Mouse (Mus musculus): ENCODE measurements at regions not wholly inside any gene's neighbourhood (a gene's known extent, or its start where the extent isn't known, plus 50 kb on each side); places are given as distances from the start of the nearest gene placed in this dataset.

- Histone ChIP-seq H3K4me1 (no peaks in the 10 kb centered on the region), H3K36me3 (replicated peaks) (no peaks in the 10 kb centered on the region), H3K9me3 (no peaks in the 10 kb centered on the region), H3K27ac (no peak overlapping the region), H3K27me3 (ENCODE audit: poor library complexity, severe bottlenecking) (no peaks in the 10 kb centered on the region), H3K4me3 (no peak overlapping the region)
- no peak for DNase-seq (ENCODE audit: extremely low spot score, low spot score)
- 53% methylated on average over 4 of the region's 4 CpGs for WGBS
Observed at GRCm38 (mm10) chr16:62562051-62562450, 224.6 kb downstream of the Nsun3 start.

- Histone ChIP-seq H3K4me1 (no peaks in the 10 kb centered on the region), H3K36me3 (replicated peaks) (no peaks in the 10 kb centered on the region), H3K27ac (no peak overlapping the region), H3K27me3 (ENCODE audit: poor library complexity, severe bottlenecking) (no peaks in the 10 kb centered on the region), H3K4me3 (no peak overlapping the region), H3K9me3 (no peaks in the 10 kb centered on the region)
- no peak for DNase-seq (ENCODE audit: extremely low spot score, low spot score)
- WGBS, result 91% methylated on average over 2 of the region's 2 CpGs
Observed at GRCm38 (mm10) chr16:62543156-62543555, 243.5 kb downstream of the Nsun3 start.

- Histone ChIP-seq H3K27me3 (ENCODE audit: poor library complexity, severe bottlenecking) (no peaks in the 10 kb centered on the region), H3K9me3 (no peaks in the 10 kb centered on the region), H3K36me3 (replicated peaks) (no peaks in the 10 kb centered on the region), H3K4me1 (no peaks in the 10 kb centered on the region), H3K4me3 (no peak overlapping the region), H3K27ac (no peak overlapping the region)
- WGBS, result 89% methylated on average over 7 of the region's 7 CpGs
- DNase-seq (ENCODE audit: extremely low spot score, low spot score), result no peak
Observed at GRCm38 (mm10) chr16:62537730-62538479, 248.7 kb downstream of the Nsun3 start.

- Histone ChIP-seq H3K9me3 (no peaks in the 10 kb centered on the region), H3K4me3 (no peak overlapping the region), H3K27me3 (ENCODE audit: poor library complexity, severe bottlenecking) (no peaks in the 10 kb centered on the region), H3K27ac (no peak overlapping the region), H3K36me3 (replicated peaks) (no peaks in the 10 kb centered on the region), H3K4me1 (no peaks in the 10 kb centered on the region)
- no peak for DNase-seq (ENCODE audit: extremely low spot score, low spot score)
- 86% methylated on average over 1 of the region's 1 CpGs for WGBS
Observed at GRCm38 (mm10) chr16:62509321-62509720, 277.3 kb downstream of the Nsun3 start.

- H3K27ac ChIP-seq, result no peak overlapping the region
- no peaks in the 10 kb centered on the region for H3K36me3 ChIP-seq (replicated peaks)
- no peak for DNase-seq (ENCODE audit: extremely low spot score, low spot score)
- H3K9me3 ChIP-seq, result no peaks in the 10 kb centered on the region
- no peaks in the 10 kb centered on the region for H3K4me1 ChIP-seq
- H3K27me3 ChIP-seq (ENCODE audit: poor library complexity, severe bottlenecking), result no peaks in the 10 kb centered on the region
- no peak overlapping the region for H3K4me3 ChIP-seq
- WGBS, result 56% methylated on average over 2 of the region's 2 CpGs
Observed at GRCm38 (mm10) chr16:62506725-62507482, 279.7 kb downstream of the Nsun3 start.

GRCm38 (mm10) chr16:62500870-62501269 lies 285.7 kb downstream of the Nsun3 start:
- no peak for DNase-seq (ENCODE audit: extremely low spot score, low spot score)
- H3K27me3 ChIP-seq (ENCODE audit: poor library complexity, severe bottlenecking), result no peaks in the 10 kb centered on the region
- 79% methylated on average over 6 of the region's 6 CpGs for WGBS
- H3K9me3 ChIP-seq, result no peaks in the 10 kb centered on the region
- no peaks in the 10 kb centered on the region for H3K4me1 ChIP-seq
- H3K4me3 ChIP-seq, result no peak overlapping the region
- no peaks in the 10 kb centered on the region for H3K36me3 ChIP-seq (replicated peaks)
- no peak overlapping the region for H3K27ac ChIP-seq

- no peak overlapping the region for H3K4me3 ChIP-seq
- no peaks in the 10 kb centered on the region for H3K27me3 ChIP-seq (ENCODE audit: poor library complexity, severe bottlenecking)
- no peaks in the 10 kb centered on the region for H3K9me3 ChIP-seq
- DNase-seq (ENCODE audit: extremely low spot score, low spot score), result no peak
- no peaks in the 10 kb centered on the region for H3K4me1 ChIP-seq
- WGBS, result 77% methylated on average over 6 of the region's 6 CpGs
- H3K36me3 ChIP-seq (replicated peaks), result no peaks in the 10 kb centered on the region
- no peak overlapping the region for H3K27ac ChIP-seq
Observed at GRCm38 (mm10) chr16:62500334-62500733, 286.3 kb downstream of the Nsun3 start.

- no peaks in the 10 kb centered on the region for H3K4me1 ChIP-seq
- no peak overlapping the region for H3K27ac ChIP-seq
- H3K4me3 ChIP-seq, result no peak overlapping the region
- H3K27me3 ChIP-seq (ENCODE audit: poor library complexity, severe bottlenecking), result no peaks in the 10 kb centered on the region
- no peak for DNase-seq (ENCODE audit: extremely low spot score, low spot score)
- H3K36me3 ChIP-seq (replicated peaks), result no peaks in the 10 kb centered on the region
- WGBS, result 86% methylated on average over 5 of the region's 5 CpGs
- H3K9me3 ChIP-seq, result no peaks in the 10 kb centered on the region
Observed at GRCm38 (mm10) chr16:62498761-62499160, 287.9 kb downstream of the Nsun3 start.

GRCm38 (mm10) chr16:62496697-62497096 lies 289.9 kb downstream of the Nsun3 start:
- no peaks in the 10 kb centered on the region for H3K36me3 ChIP-seq (replicated peaks)
- no peak for DNase-seq (ENCODE audit: extremely low spot score, low spot score)
- H3K27ac ChIP-seq, result no peak overlapping the region
- no peaks in the 10 kb centered on the region for H3K4me1 ChIP-seq
- 61% methylated on average over 9 of the region's 9 CpGs for whole genome bisulfite sequencing
- no peaks in the 10 kb centered on the region for H3K27me3 ChIP-seq (ENCODE audit: poor library complexity, severe bottlenecking)
- no peak overlapping the region for H3K4me3 ChIP-seq
- no peaks in the 10 kb centered on the region for H3K9me3 ChIP-seq

- Histone ChIP-seq H3K4me3 (no peak overlapping the region), H3K27me3 (ENCODE audit: poor library complexity, severe bottlenecking) (no peaks in the 10 kb centered on the region), H3K4me1 (peaks cover 5% of the 10 kb centered on the region; the same call in 1 of the 2 replicates), H3K9me3 (no peaks in the 10 kb centered on the region), H3K27ac (no peak overlapping the region), H3K36me3 (replicated peaks) (no peaks in the 10 kb centered on the region)
- no peak for DNase-seq (ENCODE audit: extremely low spot score, low spot score)
- 74% methylated on average over 2 of the region's 2 CpGs for WGBS
Observed at GRCm38 (mm10) chr16:62470133-62470532, 316.5 kb downstream of the Nsun3 start.

GRCm38 (mm10) chr16:62469286-62469685 lies 317.3 kb downstream of the Nsun3 start:
- WGBS, result 75% methylated on average over 3 of the region's 3 CpGs
- no peak overlapping the region for H3K27ac ChIP-seq
- no peak overlapping the region for H3K4me3 ChIP-seq
- H3K36me3 ChIP-seq (replicated peaks), result no peaks in the 10 kb centered on the region
- no peaks in the 10 kb centered on the region for H3K27me3 ChIP-seq (ENCODE audit: poor library complexity, severe bottlenecking)
- H3K4me1 ChIP-seq, result peaks cover 5% of the 10 kb centered on the region; the same call in 1 of the 2 replicates
- DNase-seq (ENCODE audit: extremely low spot score, low spot score), result no peak
- no peaks in the 10 kb centered on the region for H3K9me3 ChIP-seq

- Histone ChIP-seq H3K27ac (no peak overlapping the region), H3K9me3 (no peaks in the 10 kb centered on the region), H3K4me3 (no peak overlapping the region), H3K4me1 (peaks cover 5% of the 10 kb centered on the region; the same call in 1 of the 2 replicates), H3K27me3 (ENCODE audit: poor library complexity, severe bottlenecking) (no peaks in the 10 kb centered on the region), H3K36me3 (replicated peaks) (no peaks in the 10 kb centered on the region)
- 61% methylated on average over 3 of the region's 3 CpGs for WGBS
- no peak for DNase-seq (ENCODE audit: extremely low spot score, low spot score)
Observed at GRCm38 (mm10) chr16:62468846-62469245, 317.8 kb downstream of the Nsun3 start.

- DNase-seq (ENCODE audit: extremely low spot score, low spot score), result no peak
- Histone ChIP-seq H3K27me3 (ENCODE audit: poor library complexity, severe bottlenecking) (no peaks in the 10 kb centered on the region), H3K36me3 (replicated peaks) (no peaks in the 10 kb centered on the region), H3K27ac (no peak overlapping the region), H3K9me3 (no peaks in the 10 kb centered on the region), H3K4me3 (no peak overlapping the region), H3K4me1 (no peaks in the 10 kb centered on the region)
- WGBS, result 50% methylated on average over 4 of the region's 4 CpGs
Observed at GRCm38 (mm10) chr16:62459949-62460551, 326.6 kb downstream of the Nsun3 start.
